Mouse (Mus musculus): ENCODE results near the gene A930009A15Rik. TPM values are rescaled to one million over a fixed set of nuclear protein-coding genes. Genes with fewer than 3 reads are reported as not detected.

Gene A930009A15Rik
- total RNA-seq, 2 experiments from 2014 or later, result 0.57 to 0.72 TPM

DNA sequence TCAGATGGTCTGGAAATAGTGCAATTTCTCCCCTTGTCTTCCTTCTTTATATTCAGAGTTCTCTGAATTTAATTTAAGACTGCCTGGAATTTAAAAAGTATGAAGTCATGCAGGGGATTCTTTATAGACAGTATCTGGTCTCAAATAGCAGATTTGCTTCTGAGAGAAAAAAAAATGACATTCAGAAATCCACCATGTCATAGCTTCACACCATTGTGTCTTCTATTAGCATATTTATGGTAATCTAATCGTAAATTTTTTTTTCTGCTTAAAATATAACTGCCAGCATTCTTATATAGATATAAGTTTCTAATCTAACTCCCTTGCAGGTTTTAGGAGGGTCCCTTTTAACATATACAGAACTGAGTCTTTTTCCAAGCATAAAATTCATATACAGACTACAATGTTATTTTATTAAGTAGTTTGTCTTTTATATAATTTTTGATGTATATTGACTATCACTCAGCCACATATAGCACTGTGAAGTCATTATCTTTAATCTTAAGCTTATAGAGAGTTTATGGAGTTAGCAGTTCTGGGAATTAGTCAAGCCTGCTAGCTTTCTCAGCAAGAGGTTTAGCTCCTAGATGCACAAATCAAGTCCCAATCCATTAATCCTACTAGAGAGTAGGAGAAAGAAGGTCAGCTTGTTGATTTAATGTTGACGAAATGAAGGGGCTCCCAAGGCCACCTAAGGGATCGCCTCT is 2.1 kb downstream of the A930009A15Rik start:
- no peak for DNase-seq (ENCODE audit: low spot score in 2 of 2)
- intact Hi-C loops (cut with DNase I), result no loop called here

DNA sequence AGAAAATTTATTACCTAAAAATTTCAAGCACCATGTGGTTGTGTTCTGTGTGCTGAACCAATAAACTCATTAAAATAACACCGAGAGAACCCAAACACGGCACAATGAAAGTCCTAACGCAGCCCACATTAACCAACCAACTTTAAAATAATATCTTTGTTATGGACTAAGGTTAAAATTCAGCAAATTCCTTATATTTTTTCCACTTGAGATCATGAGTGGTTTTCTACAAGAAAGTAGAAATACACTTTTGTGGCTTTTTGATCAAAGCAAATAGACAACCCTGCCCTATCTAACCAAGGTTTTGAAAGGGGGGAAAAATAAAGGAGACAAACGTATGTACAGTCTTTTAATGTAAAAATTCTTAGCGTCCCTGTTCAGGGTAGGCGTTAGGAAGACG is 9.3 kb downstream of the A930009A15Rik start:
- intact Hi-C loops (cut with DNase I), result no loop called here
- DNase-seq (ENCODE audit: low spot score in 2 of 2), result no peak

DNA sequence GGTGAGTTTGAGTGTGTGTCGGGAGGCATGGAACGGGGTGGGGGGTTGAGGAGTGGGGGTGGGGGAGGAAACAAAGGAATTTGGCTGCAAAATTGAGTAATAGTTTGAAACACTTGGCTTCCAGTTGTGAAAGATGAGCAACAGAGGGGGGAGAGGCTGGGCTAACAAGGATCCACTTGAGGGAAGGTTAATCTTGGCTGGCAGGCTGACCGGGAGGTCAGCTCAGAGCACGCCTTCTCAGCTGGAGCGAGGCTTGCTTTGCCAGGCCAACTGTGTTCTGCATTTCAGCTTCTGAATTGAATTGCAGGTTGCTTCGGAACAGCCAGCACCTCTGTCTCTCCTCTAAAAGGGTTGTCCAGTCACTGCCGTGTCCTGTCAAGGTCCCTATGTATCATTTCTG is 9.7 kb downstream of the A930009A15Rik start:
- intact Hi-C loops (cut with DNase I), result no loop called here
- DNase-seq (ENCODE audit: low spot score in 2 of 2), result no peak

DNA sequence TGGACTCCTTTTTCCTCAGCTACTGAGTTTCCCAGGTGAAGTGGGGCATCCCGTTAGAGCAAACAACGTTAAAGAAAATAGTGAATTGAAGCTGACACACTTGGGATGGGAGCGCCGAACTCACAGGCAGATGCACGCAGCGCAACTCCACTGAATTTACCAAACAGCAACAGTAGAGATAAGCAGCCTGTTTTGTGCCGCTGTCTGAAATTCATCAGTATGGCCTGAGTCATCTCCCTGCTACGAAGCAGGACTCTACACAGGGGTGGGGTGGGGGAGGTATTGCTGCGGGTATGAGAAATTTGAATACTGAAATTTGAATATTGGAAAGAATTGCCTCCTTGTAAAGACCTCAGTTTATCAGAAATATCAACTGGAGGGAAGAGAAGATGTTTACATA is 12.2 kb downstream of the A930009A15Rik start:
- intact Hi-C loops (cut with DNase I), result loop anchor here (10.0 kb wide), 1 partner anchor 107 kb away; no protein-coding TSS in a partner anchor
- DNase-seq (ENCODE audit: low spot score in 2 of 2), result no peak

DNA sequence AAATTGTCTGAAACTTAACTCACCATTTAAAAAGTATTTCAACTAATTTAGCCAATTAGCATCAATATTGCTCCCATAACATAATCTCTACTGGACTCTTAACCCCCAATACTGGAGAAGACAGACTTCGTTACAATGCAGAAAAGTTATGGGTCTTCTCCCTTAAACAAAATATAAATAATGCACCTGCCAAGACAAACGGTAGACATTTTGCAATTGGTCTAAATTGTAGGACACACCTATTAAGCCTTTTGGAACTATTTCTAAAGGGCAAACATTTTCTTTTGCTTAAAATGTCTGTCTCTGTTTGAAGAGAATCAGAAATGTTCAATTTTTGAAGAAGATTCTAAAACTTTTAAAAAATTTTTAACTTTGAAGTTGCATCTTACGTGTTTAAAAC is 13.3 kb downstream of the A930009A15Rik start:
- DNase-seq (ENCODE audit: low spot score in 2 of 2), result no peak
- intact Hi-C loops (cut with DNase I), result loop anchor here (10.0 kb wide), 1 partner anchor 108 kb away; no protein-coding TSS in a partner anchor

DNA sequence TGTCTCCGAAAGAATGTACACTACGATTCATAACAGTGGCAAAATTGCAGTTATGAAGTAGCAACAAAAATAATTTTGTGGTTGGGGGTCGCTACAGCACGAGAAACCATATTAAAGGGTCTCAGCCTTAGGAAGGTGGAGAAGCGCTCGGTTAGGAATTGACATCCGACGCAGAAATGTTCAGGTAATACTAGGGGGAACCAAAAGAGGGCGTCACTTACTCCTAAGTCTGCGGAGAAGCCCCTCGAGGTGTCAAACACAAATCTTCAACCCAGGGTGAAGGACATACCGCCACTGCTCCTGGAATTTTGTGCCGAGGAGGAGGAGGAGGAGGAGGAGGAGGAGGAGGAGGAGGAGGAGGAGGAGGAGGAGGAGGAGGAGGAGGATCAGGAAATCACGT is 14.9 kb downstream of the A930009A15Rik start:
- intact Hi-C loops (cut with DNase I), result loop anchor here (10.0 kb wide), 1 partner anchor 110 kb away; no protein-coding TSS in a partner anchor
- DNase-seq (ENCODE audit: low spot score in 2 of 2), result no peak

DNA sequence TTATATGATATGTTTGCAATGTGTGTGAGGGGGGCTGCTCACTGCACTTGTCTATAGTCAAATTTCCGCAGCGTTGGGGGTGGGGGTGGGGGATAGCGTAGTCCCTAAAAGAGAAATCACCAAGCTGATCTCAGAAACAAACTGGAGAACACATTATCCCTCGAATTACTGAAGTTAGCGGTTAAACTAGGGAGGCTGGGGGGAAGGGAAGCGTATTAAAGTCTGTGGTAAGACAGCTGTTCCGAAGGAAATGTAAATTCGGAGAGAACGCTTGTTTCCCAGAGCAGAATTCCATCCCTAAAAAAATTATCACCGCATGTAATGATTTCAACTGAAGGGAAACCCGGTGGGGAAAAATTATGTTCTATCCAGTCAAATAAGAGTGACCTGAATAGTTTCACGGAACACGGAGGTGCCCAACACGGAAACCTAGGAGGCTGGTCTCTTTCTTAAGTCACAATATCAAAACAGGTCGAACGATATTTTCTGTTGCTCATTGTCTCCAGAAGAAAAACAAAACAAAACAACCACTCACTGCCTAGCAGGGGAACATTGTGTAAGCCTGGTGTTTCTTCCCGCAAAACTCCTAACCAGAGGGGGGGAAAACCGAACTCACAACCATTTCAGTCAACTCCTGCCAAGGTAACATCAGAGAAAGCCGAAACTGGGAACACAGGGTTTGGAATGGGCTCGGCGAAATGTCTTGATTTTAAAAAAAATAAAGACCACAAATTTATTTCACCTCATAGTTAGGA is 15.9 kb downstream of the A930009A15Rik start:
- intact Hi-C loops (cut with DNase I), result loop anchor here (10.0 kb wide), 1 partner anchor 111 kb away; no protein-coding TSS in a partner anchor
- no peak for DNase-seq (ENCODE audit: low spot score in 2 of 2)

DNA sequence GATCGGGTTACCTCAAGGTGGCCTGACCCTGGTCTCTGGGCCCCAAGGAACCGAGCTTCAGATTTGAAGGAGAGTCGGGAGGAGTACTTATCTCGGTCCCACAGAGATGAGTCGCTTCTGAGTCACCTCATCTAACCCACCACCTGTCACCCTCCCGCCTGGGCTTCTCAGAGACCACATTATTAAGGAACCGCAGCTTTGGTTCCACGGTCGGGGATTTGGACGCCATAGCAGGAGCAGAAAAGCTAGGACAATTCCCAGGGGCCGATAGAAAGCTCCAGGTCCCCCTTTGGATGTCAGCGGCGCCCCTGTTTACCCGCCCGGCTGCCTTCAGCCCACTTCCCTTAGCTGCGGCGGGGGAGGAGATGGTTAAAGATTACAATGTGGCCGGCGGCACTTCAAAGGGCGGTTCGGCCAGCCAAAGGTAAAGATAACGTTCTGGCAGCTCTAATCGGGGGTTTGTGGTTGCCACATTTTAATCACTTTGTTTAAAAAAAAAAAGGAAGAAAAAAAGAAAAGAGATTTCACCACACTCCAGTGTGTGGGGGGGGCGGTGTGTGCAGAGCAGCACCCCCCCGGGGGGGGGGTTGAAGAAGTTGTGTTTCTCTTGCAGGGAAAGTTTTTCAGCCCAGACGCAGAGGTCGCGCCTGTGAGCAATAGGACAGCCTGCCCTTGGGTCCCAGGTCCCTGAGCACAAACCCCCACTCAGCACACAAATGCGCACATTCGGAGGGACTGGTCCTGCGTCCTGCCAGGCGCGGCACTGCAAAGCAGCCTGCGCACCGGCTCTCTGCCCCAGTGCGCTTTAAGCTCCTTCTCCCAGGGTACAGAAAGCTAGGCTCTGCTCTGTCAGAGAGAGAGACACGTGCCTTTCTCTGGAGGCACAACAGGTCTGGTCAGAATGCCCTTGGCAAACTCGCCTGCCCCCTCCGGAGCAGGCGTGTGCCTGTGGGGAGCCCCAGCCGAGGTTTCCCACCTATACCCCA is 16.8 kb downstream of the A930009A15Rik start:
- intact Hi-C loops (cut with DNase I), result loop anchor here (10.0 kb wide), 1 partner anchor 112 kb away; no protein-coding TSS in a partner anchor
- DNase-seq (ENCODE audit: low spot score in 2 of 2), result no peak

DNA sequence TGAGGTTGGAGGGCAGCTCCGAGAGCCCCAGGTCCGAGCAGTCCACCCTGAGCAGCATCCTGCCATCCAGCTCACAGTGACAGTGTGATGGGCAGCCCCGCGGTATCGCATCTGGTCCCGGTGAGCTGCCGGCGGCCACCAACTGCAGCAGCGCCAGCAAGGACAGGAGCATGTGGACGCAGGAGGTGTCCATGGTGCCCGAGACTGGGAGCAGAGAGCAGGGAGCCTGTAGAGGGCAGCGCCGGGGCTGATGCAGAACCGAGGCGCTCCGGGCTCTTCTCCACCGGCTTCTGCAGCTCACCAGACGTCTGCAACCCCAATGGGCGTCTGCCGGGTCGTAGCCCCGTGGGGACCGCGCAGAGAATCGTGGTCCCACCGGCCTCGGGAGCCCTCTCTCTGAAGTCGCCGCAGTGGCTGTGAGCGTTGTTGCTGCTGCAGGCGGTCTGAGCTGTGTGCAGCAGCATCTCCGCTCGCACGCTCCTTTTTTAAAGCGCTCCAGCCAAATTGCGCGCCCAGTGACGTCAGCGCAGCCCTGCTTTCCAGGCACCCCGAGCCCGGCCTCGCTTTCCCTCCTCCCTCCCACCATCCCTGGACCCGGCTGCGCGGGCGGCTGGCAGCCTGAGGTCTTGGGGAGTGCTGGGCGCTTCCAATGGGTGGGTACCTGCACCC is 17.6 kb downstream of the A930009A15Rik start, which contains the start of gene Lgr5:
TSS of gene Lgr5 (minus strand) at position 480 of the 669 bp plus-strand sequence.
- intact Hi-C loops (cut with DNase I), result loop anchor here (10.0 kb wide), 1 partner anchor 113 kb away; no protein-coding TSS in a partner anchor
- peak; percentile 23 to 58 for DNase-seq (ENCODE audit: low spot score in 2 of 2)

DNA sequence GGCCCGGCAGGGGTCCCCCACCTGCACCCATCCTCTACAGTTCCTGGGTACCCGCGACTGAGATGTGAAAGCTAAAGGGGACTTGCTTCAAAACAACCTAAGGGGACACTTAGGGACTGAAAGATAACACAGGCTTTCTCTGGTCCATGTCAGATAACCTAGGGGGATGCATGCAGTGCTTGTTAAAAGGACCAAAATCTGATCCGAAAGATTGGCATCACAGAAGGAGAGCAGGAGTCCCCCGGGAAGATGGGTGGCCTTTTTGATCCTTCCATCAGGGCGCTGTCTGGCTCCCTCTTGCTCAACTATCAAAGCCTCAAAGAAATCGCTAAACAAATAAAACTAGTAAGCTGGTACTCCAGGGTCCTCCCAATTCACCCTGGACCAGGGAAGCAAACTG is 18.2 kb downstream of the A930009A15Rik start:
- DNase-seq (ENCODE audit: low spot score in 2 of 2), result no peak

DNA sequence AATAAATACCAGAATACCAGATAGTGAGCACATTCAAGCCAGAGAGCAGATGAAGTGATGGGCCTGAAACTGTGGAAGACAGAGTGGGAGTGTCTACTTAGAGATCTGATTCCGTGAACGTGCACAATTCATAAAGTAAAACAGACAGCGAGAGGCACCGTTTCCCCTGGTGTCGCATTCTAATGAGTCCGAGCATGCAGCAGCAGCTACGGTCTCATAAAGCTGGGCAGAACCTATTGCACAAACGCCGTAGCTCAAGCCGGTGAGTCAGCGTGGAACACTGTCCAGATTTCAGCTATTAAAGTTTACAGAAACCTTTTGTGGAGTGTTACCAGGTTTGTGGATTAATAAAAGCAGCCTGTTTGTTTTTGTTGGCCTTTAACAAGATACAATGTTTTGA is 23.4 kb downstream of the A930009A15Rik start:
- no peak for DNase-seq (ENCODE audit: low spot score in 2 of 2)
- intact Hi-C loops (cut with DNase I), result no loop called here

More for the DNA sequence above, 18.2 kb downstream of the A930009A15Rik start:
- intact Hi-C loops (cut with DNase I), result loop anchor here (10.0 kb wide), 1 partner anchor 113 kb away; no protein-coding TSS in a partner anchor

DNA sequence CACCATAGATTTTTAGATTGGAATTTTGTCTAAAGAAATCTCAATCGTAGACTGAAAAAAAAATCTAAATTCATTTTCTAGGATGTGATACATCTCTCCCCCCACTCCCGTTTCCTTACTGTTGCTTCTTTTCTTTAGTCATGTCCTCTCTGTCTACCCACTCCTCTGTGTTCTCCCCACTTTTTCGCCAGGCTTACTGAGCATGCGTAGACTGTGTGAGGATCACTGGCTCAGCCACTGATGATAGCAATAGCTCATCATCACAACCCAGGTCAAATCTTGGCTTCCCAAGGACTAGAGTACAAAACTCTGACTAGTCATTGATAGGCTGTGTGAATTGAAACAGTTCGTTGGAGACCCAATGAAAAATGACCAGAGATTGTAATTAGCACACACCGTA is 23.9 kb downstream of the A930009A15Rik start:
- intact Hi-C loops (cut with DNase I), result no loop called here
- no peak for DNase-seq (ENCODE audit: low spot score in 2 of 2)

DNA sequence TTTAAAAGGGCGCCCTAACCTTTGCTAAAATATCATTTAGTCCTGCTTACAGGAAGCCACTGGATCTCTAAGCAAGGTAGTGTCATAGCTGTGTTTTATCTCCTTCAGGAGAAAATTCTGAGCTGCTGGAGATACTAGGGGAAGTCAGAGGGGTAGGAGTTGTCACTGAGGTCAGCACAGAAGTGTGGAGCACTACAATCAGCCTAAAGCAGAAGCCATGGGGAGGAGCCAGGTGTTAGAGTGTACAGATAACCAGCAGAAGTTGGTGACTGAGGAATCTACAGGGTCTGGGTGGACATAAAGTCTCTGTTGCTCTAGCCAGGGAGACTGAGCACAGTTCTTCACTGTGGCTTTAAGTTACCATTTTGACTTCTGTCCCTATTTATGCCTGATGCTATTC is 26.0 kb downstream of the A930009A15Rik start:
- DNase-seq (ENCODE audit: low spot score in 2 of 2), result no peak
- intact Hi-C loops (cut with DNase I), result no loop called here

DNA sequence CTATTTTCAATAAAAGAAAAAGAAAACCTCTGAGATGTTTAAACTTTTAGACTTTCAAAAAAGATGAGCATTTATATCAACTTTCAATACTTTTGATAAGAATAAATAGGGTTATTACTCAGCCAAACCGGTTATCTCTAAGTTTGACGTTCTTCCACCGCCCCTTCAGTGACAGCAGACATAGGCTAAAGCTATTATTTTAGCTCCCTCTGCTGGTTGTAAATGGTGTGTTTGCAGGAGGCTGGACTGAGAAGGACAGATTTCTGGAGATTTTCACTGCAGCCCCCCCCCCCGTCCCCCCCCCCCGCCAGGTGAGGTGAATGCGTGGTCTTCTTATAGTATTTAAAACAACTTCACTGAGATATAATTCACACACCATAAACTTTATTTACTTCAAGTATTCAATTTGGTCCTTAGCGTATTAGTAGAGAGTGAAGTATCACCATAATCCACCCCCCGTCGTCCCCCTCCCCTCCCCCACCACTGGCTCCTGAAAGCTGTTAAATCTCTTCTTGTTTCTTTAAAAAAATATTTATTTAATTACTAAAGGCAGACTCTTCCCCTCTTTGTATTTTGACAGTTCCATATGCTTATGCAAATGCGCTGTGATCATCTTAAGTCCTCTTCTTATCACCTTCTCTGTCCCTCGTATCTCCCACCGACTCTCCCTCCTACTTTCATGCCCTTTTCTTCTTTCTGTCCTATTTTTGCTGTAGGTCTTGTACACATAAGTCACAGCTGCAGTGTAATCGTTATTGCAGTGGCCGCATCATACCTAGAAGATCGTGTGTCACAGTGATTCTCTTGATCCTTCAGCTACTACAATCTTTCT is 47.9 kb downstream of the A930009A15Rik start:
- DNase-seq (ENCODE audit: low spot score in 2 of 2), result peak; percentile 37 to 59
- intact Hi-C loops (cut with DNase I), result loop anchor here (5.0 to 10.0 kb wide), 3 partner anchors 183 to 295 kb away; no protein-coding TSS in a partner anchor

DNA sequence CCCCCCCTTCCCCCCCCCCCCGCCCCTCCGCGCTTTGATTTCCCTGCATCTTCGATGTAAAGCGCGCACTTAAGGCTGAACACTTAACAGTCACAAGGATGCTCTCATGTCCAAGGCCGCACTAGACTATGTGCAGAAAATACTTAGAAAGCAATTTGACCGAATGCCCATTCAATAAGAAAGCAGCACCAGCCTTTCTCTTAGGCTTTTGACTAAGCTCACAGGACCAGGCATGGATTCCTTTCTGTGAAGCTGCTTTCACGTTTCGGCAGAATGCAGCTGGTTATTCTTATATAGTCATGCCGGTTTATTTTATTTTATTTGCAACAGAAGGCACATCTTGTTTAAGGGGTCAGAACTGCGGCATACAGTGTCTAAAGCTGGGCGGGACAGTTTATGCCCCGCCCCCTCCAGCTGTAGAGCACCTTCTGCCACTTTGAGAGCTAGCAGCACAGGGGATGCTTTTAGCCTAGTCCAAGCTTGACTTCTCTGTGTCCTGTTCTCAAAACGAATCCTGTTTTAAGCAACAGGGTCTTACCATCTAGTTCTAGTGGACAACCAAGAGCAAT is 48.6 kb downstream of the A930009A15Rik start:
- no peak for DNase-seq (ENCODE audit: low spot score in 2 of 2)
- intact Hi-C loops (cut with DNase I), result loop anchor here (5.0 to 10.0 kb wide), 3 partner anchors 184 to 296 kb away; no protein-coding TSS in a partner anchor

DNA sequence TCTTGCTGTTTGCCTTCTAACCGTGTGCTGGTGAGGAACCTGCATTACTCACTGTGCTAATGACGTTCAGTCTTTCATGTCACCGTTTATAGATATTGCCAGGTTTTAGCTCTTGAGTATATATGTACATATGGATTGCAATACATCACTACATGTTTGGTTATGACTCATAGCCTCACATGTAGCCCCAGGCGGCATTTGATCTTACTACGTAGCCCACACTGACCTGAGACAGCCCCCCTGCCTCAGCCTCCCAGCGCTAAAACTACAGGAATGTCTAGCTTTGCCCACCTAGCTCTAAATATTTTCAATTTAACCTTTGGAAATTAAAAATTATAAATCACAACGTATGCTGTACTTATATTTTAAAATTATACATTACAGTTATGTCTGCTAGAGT is 53.7 kb downstream of the A930009A15Rik start:
- intact Hi-C loops (cut with DNase I), result no loop called here
- no peak for DNase-seq (ENCODE audit: low spot score in 2 of 2)

DNA sequence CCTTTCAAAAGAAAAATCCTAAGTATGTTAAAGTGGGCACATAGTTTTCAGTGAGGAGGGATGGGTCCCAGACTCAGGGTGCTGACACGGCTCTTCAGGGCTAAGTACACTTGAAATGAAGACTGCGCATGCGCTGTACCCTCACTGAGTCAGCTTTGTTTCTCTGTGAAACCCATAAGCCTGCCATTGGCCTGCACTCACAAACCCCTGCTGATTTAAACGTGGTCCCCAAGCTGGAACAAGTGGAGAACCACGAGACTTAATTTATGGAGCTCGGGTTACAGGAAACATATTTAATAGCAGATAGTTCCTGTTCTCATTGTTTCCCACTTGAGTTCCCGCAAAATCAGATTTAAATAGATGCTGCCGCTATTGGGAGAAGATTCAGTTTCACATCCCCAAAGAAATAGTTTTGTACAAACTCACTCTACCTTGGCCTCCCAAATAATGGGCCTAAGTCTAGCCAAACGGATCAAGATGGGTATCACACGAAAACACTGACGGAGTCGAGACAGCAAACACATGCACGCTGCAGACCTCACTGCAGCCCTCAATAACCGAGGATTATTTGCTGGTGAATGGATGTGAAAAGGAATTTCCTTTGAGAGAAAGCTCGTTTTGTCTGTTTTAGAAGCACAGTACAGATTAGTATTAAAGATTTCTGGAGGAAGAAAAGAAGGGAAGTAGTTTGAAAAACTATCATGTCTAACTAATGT is 54.3 kb downstream of the A930009A15Rik start:
- intact Hi-C loops (cut with DNase I), result no loop called here

More for the DNA sequence above, 54.3 kb downstream of the A930009A15Rik start:
- DNase-seq (ENCODE audit: low spot score in 2 of 2), result peak; percentile 17 to 43

Data from left cerebral cortex, postnatal 14 days (tissue).